Mouse (Mus musculus) cerebellum, adult 9-10 months (tissue): ENCODE data around the gene Dnm3.

Experiments used
- DNase-seq: peaks from one replicate; pipeline ENCODE4 v3.0.0; 2022

Dnm3 gene

GRCm38 (mm10) chr1:161980626-161981298, 497.1 kb downstream of the Dnm3 start:
- no peak for DNase-seq

- DNase-seq: no peak
These were observed 497.8 kb downstream of the Dnm3 start for GRCm38 (mm10) chr1:161980046-161980445.

GRCm38 (mm10) chr1:161979536-161979935, 498.3 kb downstream of the Dnm3 start, which contains the start of gene 4930558K02Rik:
Gene 4930558K02Rik (minus strand): TSS chr1:161979636.
- DNase-seq: no peak

GRCm38 (mm10) chr1:161978173-161978700, 499.6 kb downstream of the Dnm3 start:
- no peak for DNase-seq

GRCm38 (mm10) chr1:161977331-161977730, 500.5 kb downstream of the Dnm3 start:
- DNase-seq: no peak

GRCm38 (mm10) chr1:161976255-161977182, 501.3 kb downstream of the Dnm3 start:
- DNase-seq: peak; percentile 86

- no peak for DNase-seq
These were observed 505.6 kb downstream of the Dnm3 start for GRCm38 (mm10) chr1:161972233-161972632.

GRCm38 (mm10) chr1:161970874-161971273, 507.0 kb downstream of the Dnm3 start:
- DNase-seq: no peak

GRCm38 (mm10) chr1:161968589-161969407, 509.0 kb downstream of the Dnm3 start, which contains the start of gene Pigc:
Gene Pigc (plus strand): TSS chr1:161969186.
- DNase-seq: peak; percentile 97

- DNase-seq: no peak
These were observed 509.9 kb downstream of the Dnm3 start for GRCm38 (mm10) chr1:161967936-161968335.

GRCm38 (mm10) chr1:161962465-161963377, 515.1 kb downstream of the Dnm3 start:
- no peak for DNase-seq

- DNase-seq: no peak
These were observed 519.6 kb downstream of the Dnm3 start for GRCm38 (mm10) chr1:161957964-161958950.

GRCm38 (mm10) chr1:161955846-161956245, 522.0 kb downstream of the Dnm3 start:
- DNase-seq: no peak

- no peak for DNase-seq
These were observed 525.2 kb downstream of the Dnm3 start for GRCm38 (mm10) chr1:161952599-161952998.

GRCm38 (mm10) chr1:161951009-161951779, 526.6 kb downstream of the Dnm3 start:
- no peak for DNase-seq

GRCm38 (mm10) chr1:161942082-161942481, 535.8 kb downstream of the Dnm3 start:
- DNase-seq: no peak
